Mouse (Mus musculus): ENCODE measurements at regions not wholly inside any gene's neighbourhood (a gene's known extent, or its start where the extent isn't known, plus 50 kb on each side); places are given as distances from the start of the nearest gene placed in this dataset.
"Not testable (repeated sequence)": the region's sequence is repeated elsewhere in the genome, so short reads cannot be mapped to it uniquely, and the experiment has no call there.

DNA sequence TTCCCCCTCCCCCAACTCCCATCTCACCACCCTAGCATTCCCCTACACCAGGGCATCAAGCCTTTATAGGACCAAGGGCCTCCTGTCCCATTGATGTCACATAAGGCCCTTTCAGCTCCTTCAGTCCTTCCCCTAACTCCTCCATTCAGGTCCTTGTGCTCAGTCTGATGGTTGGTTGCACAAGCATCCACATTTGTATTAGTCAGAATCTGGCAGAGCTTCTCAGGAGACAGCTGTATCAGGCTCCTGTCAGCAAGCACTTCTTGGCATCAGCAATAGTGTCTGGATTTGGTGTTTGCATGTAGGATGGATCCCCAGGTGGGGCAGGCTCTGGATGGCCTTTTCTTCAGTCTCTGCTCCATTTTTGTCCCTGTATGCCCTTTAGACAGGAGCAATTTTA is 237.4 kb upstream of the Slc39a10 start:
- not testable (repeated sequence) for TF ChIP-seq EP300, CTCF (IDR thresholded peaks at IDR 0.05; ENCODE audit: low read depth)

Measured in liver, embryonic 14.5 days (tissue).